Mouse (Mus musculus): ENCODE results near the gene Cmtm8.

- no peak for TF ChIP-seq CTCF (IDR thresholded peaks at IDR 0.05; ENCODE audit: low read depth, low read length)
- no peak for TF ChIP-seq GATA1 (IDR thresholded peaks at IDR 0.05; ENCODE audit: borderline replicate concordance, low read length)
Observed at GRCm38 (mm10) chr9:114824166-114824565, 19.8 kb downstream of the Cmtm8 start.
